Mouse (Mus musculus): ENCODE data around the gene C3ar1. TPM values are rescaled to one million over a fixed set of nuclear protein-coding genes. Genes with fewer than 3 reads are reported as not detected.

C3ar1 gene
- polyA plus RNA-seq, 1 experiment, result 4.4 TPM

GRCm38 (mm10) chr6:122854552-122854951 is 1.4 kb downstream of the C3ar1 start:
- no peaks in the 10 kb centered on the region for H3K4me1 ChIP-seq (ENCODE audit: control insufficient read depth, insufficient read depth, insufficient read length, low read length)
- H3K4me3 ChIP-seq (ENCODE audit: insufficient read depth, low read depth, low read length), result peak overlapping the region; percentile 19
- peak overlapping the region; percentile 58 for H3K27ac ChIP-seq (replicated peaks; ENCODE audit: low read depth, low read length)

DNA sequence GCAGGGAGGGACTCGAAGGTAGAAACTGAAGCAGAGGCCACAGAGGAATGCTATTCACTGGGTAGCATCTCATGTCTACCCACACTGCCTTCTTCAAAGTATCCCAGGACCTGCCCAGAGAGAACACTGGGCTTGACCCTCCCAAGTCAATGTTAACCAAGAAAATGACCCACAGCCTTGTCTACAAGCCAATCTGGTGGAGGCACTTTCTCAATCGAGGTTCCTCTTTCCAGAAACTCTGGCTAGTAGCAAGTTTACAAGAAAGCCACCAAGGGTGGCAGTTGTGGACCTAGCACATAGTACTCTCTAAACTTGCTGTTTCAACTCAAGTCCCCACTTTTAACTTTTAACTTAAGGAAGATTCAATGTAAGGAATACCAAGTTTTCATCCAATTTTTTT is 3.3 kb downstream of the C3ar1 start:
- Histone ChIP-seq H3K4me1 (ENCODE audit: control insufficient read depth, insufficient read depth, insufficient read length, low read length) (no peaks in the 10 kb centered on the region), H3K4me3 (ENCODE audit: insufficient read depth, low read depth, low read length) (no peak overlapping the region), H3K27ac (replicated peaks; ENCODE audit: low read depth, low read length) (0 out of 2 replicates have a peak overlapping the region, but pooled peaks have one; percentile 19)

DNA sequence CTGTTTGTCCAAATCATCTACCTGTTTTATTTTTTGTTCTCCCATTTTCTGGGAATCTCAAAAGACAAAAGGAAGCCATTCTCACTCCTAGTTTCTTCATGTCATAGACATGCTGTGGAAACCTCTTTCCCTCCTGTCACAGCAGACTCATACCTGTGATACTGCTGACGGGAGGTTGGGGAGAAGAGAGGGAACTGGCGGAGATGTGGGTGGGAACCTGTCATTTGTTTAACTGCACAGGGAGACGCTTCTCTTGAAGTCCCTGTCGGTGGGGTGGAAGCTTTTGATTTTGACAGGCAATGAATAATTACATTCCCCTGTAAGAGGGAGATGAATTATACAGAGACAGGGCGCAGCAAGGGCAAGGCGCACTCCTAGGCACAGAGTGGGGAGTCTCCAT is 12.2 kb downstream of the C3ar1 start:
- Histone ChIP-seq H3K4me1 (ENCODE audit: control insufficient read depth, insufficient read depth, insufficient read length, low read length) (no peaks in the 10 kb centered on the region), H3K27ac (replicated peaks; ENCODE audit: low read depth, low read length) (no peak overlapping the region), H3K4me3 (ENCODE audit: insufficient read depth, low read depth, low read length) (no peak overlapping the region)

DNA sequence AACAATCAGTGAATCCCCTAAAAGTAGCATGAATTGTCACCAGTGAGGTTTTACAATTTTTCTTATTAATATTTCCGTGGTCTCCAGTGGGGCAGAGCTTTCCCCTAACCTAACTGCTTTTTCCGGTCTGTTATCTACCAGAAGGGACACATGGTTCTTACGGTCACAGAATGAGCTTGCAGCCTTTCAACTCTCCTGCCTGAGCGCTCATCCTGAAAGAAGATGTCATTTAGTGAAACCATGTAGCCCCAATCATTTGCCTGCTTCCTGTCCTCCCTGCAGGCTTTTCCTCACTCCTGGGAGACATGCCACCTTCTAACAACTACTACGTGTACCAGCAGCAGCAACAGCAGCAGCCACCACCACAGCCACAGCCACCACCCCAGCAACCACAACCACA is 18.4 kb downstream of the C3ar1 start:
- H3K27ac ChIP-seq (replicated peaks; ENCODE audit: low read depth, low read length), result no peak overlapping the region
- H3K4me3 ChIP-seq (ENCODE audit: insufficient read depth, low read depth, low read length), result no peak overlapping the region
- no peaks in the 10 kb centered on the region for H3K4me1 ChIP-seq (ENCODE audit: control insufficient read depth, insufficient read depth, insufficient read length, low read length)

DNA sequence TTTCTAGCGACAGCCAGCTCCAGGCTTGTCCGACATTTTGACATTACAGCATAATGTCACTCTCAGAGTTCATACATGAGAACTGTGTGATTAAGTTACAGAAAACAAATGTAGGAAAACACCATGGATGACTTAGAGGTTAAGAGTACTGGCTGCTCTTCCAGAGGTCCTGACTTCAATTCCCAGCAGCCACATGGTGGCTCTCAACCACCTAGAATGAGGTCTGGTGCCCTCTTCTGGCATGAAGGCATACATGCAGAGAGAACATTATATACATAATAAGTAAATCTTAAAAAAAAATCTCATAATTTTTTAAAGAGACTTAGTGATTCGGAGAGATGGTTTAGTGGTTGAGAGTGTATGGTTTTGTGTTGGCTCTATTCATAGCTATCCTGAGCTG is 19.0 kb downstream of the C3ar1 start:
- H3K4me3 ChIP-seq (ENCODE audit: insufficient read depth, low read depth, low read length), result no peak overlapping the region
- H3K4me1 ChIP-seq (ENCODE audit: control insufficient read depth, insufficient read depth, insufficient read length, low read length), result no peaks in the 10 kb centered on the region

GRCm38 (mm10) chr6:122834365-122834764 is 21.6 kb downstream of the C3ar1 start:
- no peak overlapping the region for H3K4me3 ChIP-seq (ENCODE audit: insufficient read depth, low read depth, low read length)
- H3K27ac ChIP-seq (replicated peaks; ENCODE audit: low read depth, low read length), result no peak overlapping the region
- H3K4me1 ChIP-seq (ENCODE audit: control insufficient read depth, insufficient read depth, insufficient read length, low read length), result no peaks in the 10 kb centered on the region

More for the DNA sequence above, 19.0 kb downstream of the C3ar1 start:
- H3K27ac ChIP-seq (replicated peaks; ENCODE audit: low read depth, low read length), result no peak overlapping the region

- Histone ChIP-seq H3K27ac (replicated peaks; ENCODE audit: low read depth, low read length) (no peak overlapping the region), H3K4me3 (ENCODE audit: insufficient read depth, low read depth, low read length) (no peak overlapping the region), H3K4me1 (ENCODE audit: control insufficient read depth, insufficient read depth, insufficient read length, low read length) (no peaks in the 10 kb centered on the region)
Measured at GRCm38 (mm10) chr6:122832880-122833279, 23.1 kb downstream of the C3ar1 start.

GRCm38 (mm10) chr6:122828086-122828485 is 27.9 kb downstream of the C3ar1 start:
- peaks cover 22% of the 10 kb centered on the region for H3K4me1 ChIP-seq (ENCODE audit: control insufficient read depth, insufficient read depth, insufficient read length, low read length)
- H3K4me3 ChIP-seq (ENCODE audit: insufficient read depth, low read depth, low read length), result no peak overlapping the region
- no peak overlapping the region for H3K27ac ChIP-seq (replicated peaks; ENCODE audit: low read depth, low read length)

DNA sequence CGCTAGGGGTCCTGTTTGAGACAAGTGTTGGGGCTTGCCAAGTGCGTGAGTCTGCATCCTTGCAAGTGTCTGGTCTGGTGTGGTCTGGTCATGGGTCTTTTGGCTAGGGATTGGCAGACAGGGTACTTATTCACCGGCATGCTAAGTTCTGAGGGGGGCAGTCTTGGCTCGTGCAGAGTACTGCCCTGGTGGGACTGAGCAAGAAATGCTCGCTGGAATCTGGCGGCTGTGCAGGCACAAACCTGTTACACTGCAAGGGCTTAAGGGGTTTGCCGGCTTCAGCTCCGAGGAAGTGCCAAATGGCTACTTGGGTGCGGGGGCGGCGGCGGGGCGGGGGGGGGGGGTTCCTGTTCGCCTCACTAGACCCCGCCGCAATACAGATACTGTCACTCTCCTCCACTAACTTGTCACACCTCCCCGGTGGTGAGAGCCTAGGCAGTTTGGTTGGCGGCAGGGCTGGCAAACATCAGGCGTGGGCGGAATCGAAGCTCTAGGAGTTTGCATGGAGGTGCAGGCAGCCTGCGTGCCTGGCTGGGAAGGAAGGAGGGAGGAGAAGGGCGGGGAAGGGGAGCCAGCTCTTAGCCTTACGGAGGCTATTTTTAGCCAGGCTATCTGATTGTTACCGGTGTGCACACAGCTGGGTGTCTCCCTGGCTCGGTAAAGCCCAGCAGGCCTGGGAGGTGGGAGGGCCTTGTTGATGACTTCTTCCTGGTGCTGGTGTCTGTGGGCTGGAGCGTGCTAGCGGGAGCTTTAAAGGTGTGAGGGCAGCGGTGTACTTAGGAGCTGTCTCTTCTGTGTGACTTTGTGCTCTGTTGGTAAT is 29.8 kb downstream of the C3ar1 start:
- H3K27ac ChIP-seq (replicated peaks; ENCODE audit: low read depth, low read length), result peak overlapping the region; percentile 39; the same call in 1 of the 2 replicates
- H3K4me1 ChIP-seq (ENCODE audit: control insufficient read depth, insufficient read depth, insufficient read length, low read length), result peaks cover 37% of the 10 kb centered on the region
- peak overlapping the region; percentile 40 for H3K4me3 ChIP-seq (ENCODE audit: insufficient read depth, low read depth, low read length)

DNA sequence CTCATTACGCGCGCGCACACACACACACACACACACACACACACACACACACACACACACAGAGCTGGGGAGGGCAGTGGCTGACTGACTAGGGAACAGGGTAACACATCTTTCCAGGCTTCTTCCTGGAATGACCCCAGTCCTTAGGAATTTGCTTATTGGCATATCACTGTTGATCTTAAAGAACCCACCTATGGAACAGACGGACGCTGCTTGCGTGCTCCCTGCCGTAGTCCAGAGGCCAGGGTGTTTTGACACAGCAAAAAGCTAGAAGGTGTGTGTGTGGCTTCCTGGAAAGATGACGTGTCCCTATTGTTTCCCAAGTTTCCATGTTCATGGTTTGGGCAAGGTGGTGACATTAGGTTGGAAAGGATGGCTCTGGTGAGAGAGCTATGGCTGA is 30.8 kb downstream of the C3ar1 start:
- Histone ChIP-seq H3K4me3 (ENCODE audit: insufficient read depth, low read depth, low read length) (0 out of 2 replicates have a peak overlapping the region, but pooled peaks have one; percentile 38), H3K4me1 (ENCODE audit: control insufficient read depth, insufficient read depth, insufficient read length, low read length) (peaks cover 43% of the 10 kb centered on the region), H3K27ac (replicated peaks; ENCODE audit: low read depth, low read length) (peak overlapping the region; percentile 39)

DNA sequence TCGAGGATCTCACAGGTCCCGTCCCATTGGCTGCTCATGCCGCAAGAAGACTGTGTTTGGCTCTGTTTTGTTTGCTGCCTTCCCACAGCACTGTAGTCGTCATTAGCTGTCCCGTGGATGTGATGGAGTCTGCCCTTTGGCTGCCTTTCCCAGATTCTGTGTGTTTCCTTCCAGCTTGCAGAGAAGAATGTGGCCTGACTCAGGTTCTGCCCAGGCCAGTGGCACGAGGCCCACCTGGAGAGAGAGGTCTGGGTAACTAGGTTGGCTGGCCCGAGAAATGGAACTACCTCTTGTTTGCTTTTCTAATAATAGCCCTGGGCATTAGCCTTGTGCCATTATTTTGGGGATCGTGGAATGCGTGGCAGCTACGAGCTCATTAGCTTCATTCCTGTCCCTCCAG is 31.9 kb downstream of the C3ar1 start:
- Histone ChIP-seq H3K27ac (replicated peaks; ENCODE audit: low read depth, low read length) (peak overlapping the region; percentile 38; the same call in 1 of the 2 replicates), H3K4me1 (ENCODE audit: control insufficient read depth, insufficient read depth, insufficient read length, low read length) (peaks cover 43% of the 10 kb centered on the region), H3K4me3 (ENCODE audit: insufficient read depth, low read depth, low read length) (no peak overlapping the region)

GRCm38 (mm10) chr6:122821822-122822221 is 34.1 kb downstream of the C3ar1 start:
- H3K27ac ChIP-seq (replicated peaks; ENCODE audit: low read depth, low read length), result no peak overlapping the region
- peaks cover 45% of the 10 kb centered on the region for H3K4me1 ChIP-seq (ENCODE audit: control insufficient read depth, insufficient read depth, insufficient read length, low read length)

GRCm38 (mm10) chr6:122820799-122821650 is 34.9 kb downstream of the C3ar1 start:
- Histone ChIP-seq H3K27ac (replicated peaks; ENCODE audit: low read depth, low read length) (no peak overlapping the region), H3K4me1 (ENCODE audit: control insufficient read depth, insufficient read depth, insufficient read length, low read length) (peaks cover 45% of the 10 kb centered on the region), H3K4me3 (ENCODE audit: insufficient read depth, low read depth, low read length) (peak overlapping the region; percentile 97)

More at GRCm38 (mm10) chr6:122821822-122822221, 34.1 kb downstream of the C3ar1 start:
- peak overlapping the region; percentile 97 for H3K4me3 ChIP-seq (ENCODE audit: insufficient read depth, low read depth, low read length)

GRCm38 (mm10) chr6:122820071-122820798 is 35.7 kb downstream of the C3ar1 start:
- H3K4me1 ChIP-seq (ENCODE audit: control insufficient read depth, insufficient read depth, insufficient read length, low read length), result peaks cover 37% of the 10 kb centered on the region
- peak overlapping the region; percentile 97 for H3K4me3 ChIP-seq (ENCODE audit: insufficient read depth, low read depth, low read length)
- peak overlapping the region; percentile 49 for H3K27ac ChIP-seq (replicated peaks; ENCODE audit: low read depth, low read length)

Data from brown adipose tissue, adult 24 weeks (tissue).